Mouse (Mus musculus) kidney, adult 9 months (tissue): Measurements from ENCODE around the gene Galp.
A peak's percentile ranks its signal among the peaks of the same experiment; 100 is the strongest.

Experiments used
- DNase-seq: peaks from one replicate; pipeline ENCODE4 v3.0.0; 2022

Galp gene

DNA sequence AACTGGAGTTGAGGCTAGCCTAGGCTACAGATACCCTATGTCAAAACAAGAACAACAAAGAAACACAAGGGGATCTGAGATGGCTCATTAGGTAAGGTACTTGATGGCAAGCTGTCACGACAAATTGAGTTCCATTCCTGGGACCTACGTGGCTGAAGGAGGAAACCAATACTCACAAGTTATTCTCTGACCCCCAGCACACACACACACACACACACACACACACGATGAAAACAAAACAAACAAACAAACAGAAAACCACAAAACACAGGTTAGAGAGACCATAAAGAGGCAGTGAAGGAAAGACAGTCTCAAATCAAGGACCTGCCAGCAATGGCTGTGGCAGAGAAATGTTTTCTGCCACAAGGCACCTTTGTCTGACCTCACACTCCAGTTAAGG lies at the start of gene Galp:
Galp (plus strand) TSS at position 301 of the 400 bp plus-strand sequence.
- DNase-seq, result no peak

DNA sequence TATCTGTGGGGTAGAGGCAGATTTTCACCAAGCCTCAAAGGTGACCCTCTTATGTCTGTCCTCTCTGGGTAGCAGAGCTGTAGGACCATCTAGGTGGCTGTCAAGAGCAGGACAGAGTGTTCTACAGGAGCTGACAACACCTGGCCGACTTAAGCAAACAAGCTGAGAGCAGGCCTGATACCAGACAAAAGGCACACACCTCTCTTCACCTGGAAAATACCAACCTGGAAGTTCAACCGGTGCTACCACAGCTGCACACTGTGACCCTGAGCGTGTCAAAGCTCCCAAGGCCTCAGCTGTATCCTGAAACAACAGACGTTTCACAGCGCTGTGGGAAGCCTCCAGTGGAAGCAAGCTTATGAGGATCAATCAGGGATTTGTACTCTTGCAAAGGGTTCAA lies 49.2 kb upstream of the Galp start:
- no peak for DNase-seq

DNA sequence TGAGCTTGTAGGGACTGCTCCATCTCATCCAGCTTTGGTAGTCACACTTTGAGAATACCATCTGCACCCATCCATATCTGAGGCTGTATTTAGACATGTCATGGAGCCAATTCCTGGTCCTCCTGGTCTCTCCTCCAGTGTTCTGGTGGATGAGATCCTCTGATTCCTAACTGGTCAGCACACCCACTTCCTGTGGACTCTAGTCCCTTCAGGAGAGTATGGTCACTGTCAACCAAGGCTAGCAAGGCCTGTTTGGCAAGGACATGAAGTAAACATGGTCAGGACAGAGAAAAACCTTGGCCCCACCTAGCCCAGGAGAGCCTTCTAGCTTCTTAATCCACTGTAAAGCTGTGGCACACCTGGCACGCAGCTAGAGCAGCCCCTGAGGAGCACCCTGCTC lies 45.6 kb upstream of the Galp start:
- DNase-seq, result no peak

DNA sequence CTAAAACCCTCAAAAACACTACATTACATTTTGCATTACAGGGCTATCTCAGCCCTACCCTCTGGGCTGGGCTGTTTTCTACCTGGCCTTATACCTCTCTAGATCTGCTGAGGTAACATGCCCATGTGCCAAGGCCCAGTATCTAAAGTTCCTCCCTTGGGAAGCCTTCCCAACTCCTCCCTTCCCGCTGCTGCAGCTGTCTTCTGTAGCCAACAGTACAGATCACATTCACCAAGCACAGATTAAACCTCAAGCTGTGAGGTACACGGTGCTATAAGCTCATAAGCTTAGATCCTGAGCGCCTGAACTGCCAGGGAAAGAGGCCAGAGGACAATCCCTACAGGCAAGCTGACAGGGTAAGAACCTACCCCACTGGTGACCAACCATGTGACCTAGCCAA lies 44.9 kb upstream of the Galp start:
- no peak for DNase-seq

DNA sequence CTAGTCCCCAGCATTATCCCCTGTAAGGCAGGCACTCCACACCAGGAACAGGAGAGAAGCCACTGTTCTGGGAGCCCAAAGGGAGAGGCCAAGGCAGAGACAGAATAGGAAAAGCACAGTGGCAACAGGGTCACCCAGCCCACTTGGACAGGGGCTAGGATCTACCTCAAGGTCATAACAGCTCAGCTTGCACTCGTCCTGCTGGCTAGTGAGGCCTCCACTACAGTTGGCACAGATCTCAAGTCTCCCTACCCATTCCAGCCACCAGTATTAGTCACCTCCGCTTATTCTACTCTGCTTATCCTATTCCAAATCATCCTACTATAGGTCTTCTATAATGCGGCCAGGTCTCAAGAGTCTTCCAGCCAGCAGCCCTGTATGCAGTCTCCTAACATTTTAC lies 43.8 kb upstream of the Galp start:
- no peak for DNase-seq

DNA sequence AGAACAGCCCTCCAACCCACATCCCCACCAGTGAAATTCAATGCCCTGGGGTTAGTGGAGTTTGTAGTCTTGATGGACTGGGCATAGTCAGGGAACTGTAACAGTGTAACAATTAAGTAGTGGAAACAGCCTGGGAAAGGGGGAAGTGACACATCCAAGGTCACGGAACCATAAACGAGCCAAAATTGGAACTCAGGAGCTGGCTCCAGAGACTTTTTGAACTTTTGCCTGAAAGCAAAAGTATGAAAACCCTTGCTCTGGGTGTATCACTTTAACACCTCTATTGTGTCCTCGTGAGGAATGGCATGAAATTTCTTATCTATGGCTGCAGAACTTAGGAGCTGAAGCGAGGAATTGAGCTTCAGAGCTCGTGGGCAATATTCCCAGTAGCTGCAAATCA lies 42.7 kb upstream of the Galp start:
- peak; percentile 30 for DNase-seq

DNA sequence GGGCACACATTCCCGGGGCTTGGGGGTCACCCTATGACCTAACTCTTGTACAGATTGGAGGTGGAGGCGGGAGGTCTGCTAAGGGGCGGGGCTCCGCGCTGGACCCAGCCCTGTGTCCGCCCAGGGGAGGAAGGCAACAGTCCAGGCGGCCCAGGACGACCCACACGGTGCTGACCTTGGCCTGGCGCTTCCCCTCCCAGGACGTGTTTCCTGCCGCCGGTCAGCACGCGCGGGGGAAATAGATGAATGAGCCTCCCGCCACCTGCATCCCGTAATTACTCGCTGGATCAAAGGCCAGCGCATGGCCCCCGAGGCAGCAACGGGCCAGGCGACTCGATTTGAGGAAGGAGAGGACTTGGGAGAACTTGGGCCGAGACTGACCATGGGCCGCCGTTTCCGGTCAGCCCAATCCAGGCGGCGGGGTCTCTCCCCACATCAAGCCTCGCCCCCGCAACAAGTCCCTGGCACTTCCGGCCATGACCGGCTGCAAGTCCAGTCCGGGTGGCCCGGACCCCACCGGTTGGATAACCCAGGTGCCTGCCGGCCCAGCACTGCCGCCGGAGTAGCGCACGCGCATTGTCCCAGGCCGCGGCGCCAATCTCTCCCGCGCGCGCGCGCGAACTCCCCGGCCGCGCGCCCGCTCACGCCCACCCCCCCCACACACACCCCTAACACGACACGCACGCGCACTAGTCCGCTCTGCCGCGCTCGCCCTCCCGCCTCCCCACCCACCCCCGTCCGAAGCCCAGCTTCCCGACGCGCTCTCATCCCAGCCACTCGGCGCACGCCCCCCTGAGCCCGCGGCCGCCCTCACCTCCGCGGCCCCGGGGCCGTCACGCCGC lies 41.6 kb upstream of the Galp start:
- DNase-seq, result peak; percentile 94

DNA sequence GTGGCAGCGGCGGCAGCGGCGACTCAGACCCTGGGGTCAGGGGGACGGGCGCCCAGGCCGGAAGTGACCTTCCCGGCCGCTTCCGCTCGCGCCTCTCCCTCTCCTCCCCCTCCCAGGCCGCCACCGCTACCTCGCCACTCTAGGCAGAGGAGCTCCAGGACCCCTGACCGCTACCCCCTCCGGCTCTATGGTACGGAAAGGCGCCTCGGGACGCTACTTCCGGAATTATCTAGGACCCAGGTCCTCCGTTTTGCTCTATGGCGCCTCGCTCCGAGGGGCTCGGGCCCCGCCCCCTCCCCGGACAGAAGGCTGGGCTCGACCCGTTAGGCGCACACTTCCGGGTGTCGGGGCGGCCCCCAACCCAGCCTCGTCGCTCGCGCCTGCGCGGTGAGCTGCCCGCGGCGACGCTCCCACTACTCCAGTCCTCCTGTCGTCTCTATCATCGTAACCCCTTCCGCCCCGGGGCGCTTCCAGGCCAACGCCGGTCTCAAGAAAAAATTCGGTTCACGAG lies 40.9 kb upstream of the Galp start, which contains the start of gene Zfp787:
Zfp787 (minus strand) TSS at position 97 of the 511 bp plus-strand sequence.
- DNase-seq, result peak; percentile 97

DNA sequence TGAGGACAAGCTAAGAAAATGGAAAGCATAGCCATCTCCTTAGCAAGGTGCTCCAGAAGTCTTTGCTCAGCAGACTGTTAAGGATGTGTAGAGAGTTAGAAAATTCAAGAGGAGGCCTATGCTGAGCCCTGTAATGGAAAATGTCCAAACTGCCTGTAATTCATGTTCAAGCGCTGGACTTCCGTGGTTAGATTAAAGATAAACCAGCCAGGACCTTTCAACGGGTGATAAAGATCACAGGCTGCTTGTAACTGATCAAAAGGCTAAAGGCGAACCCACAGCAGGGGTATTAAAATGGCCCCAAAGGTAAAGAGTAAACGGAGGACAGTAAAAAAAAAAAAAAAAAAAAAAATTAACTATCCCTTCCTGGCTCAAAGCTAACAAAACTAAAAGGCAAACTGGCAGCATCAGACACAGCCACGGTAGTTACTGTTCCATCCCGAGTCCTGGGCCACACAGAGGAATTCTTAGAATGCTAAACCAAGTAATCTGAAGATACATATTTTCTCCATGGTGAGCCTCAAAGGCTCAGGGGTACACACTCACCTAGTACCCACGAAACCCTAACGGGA lies 39.9 kb upstream of the Galp start:
- DNase-seq, result peak; percentile 92

DNA sequence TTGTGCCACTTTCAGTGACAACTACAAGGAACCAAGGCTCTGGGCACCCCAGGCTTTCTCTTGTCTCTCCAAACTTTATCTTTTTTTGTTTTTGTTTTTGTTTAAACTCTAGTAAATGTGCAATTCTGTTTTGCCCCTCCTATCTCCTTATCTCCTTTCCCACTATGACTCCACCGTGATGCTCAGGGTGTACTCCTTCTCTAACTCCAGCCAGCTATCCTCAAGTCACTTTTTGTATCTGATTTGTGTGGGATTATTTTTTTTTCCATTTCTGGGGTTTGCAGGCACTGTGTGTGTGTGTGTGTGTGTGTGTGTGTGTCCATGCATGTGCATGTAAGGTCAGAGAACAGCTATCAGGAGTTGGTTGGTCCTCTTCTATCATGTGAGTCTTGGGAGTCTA lies 39.4 kb upstream of the Galp start:
- no peak for DNase-seq

DNA sequence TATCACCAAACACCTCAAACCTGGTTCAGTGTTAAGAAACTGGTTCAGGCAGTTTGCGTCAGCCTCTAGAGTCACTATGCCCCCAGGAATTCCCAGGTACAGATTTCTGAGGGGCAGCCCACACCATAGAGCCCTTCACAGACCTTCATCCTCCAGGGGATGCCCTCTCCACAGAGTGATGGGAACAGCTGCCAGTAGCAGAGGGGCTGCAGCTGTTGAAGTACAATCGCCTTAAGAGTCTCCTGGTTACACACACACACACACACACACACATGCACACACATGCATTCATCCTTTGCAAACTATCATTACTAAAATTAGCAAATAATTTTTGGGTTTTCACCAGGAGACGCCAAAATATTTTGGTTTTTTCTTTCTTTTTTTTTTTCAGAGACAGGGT lies 37.3 kb upstream of the Galp start:
- DNase-seq, result no peak

DNA sequence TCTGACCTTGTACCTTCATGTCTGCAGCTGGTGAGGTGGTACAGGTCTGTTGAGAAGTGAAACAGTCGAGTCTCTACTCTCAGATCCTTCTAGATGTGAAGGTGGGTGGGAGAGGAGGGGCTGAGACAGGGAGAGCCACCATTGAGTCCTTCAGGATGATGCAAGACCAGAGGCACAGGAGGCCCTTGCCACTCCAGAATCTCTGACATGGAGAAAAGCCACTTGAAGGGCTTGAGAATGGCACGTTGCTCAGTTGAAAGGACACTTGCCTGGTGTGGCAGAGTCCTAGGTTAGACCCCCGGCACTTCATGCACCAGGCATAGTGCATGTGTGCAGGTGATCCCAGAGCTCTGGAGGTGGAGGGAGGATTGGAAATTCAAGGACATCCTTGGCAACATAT lies 35.3 kb upstream of the Galp start:
- no peak for DNase-seq

DNA sequence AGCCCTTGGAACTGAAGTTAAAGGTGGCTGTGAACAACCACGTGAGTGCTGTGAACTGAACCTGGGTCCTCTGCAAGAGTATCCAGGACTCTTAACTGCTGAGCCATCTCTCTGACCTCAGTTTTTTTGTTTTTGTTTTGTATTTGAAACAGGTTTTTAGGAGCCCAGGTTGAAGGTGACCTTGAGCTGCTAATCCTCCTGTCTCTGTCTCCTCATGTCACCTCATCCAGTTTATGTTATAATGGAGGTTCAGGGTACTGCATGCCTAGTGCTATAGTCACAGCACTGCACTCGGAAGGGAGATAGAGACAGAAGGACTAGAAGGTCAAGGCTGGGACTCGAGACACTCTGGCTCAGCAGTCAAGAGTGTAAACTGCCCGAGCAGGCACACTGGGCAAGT lies 34.7 kb upstream of the Galp start:
- no peak for DNase-seq

DNA sequence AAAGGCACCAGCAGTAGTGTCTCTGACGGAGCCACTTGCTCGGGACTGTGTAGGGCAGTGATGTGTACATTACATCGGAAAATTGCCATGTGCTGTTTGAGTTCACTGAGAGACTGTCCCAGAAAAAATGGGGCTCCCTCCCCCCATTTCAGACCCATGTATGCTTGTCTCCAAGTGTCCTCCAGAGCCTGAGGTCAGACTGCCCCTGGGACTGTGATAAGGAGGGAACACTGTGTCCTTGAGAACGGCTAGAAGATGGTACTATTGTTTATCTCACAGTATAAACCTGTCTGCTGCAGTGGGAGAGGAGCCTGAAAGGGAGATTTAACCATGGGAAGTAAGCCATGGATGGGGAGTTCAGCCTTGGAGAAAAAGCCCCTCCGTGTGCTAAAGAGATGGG lies 32.2 kb upstream of the Galp start:
- no peak for DNase-seq

DNA sequence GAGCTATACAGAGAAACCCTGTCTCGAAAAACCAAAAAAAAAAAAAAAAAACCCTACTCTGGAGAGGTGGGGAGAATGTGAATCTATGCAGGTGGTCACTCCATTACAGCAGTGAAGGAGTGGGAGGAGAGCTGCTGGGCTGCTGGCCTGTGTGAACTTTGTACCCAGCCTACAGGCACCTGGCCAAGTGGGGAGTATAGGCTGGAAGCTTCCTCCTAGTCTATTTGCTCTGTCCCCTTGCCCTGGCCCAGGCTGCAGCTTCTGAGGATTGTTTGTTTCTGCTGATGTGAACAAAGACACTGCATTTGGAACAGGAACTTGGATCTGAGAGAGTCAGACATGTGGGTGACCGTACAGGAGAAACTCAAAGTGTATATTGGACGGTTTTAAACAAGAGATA lies 27.5 kb upstream of the Galp start:
- peak; percentile 92 for DNase-seq

DNA sequence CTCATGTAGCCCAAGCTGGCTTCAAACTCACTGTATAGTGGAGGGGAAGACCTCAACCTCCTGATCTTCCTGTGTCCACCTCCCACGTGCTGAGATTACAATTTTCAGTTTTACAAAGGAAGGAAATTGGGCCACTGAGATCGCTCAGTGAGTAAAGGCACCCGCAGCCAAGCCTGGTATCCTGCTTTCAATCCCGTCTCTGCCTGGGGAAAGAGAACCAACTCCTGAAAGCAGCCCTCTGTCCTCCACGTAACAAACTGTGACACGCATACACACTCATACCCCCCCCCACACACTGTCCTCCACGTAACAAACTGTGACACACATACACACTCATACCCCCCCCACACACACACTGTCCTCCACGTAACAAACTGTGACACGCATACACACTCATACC lies 26.5 kb upstream of the Galp start:
- DNase-seq, result no peak

DNA sequence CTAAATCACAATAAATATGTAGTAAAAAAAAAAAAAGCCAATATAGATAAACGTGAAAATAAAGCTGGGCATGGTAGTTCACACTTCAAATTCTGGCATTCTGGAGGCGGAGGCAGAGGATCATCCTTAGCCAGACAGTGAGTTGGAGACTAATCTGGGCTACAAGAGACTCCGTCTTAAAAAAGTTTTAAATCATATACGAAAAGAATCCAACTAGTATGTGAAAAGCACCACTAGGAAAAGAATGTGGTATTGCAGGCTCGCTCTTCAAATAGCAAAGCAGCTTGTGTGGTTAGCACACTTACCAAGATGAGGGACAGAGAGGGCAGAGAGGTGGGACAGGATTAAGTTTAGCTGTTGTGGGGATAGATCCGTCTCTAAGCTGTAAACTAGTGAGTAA lies 26.0 kb upstream of the Galp start:
- DNase-seq, result no peak

DNA sequence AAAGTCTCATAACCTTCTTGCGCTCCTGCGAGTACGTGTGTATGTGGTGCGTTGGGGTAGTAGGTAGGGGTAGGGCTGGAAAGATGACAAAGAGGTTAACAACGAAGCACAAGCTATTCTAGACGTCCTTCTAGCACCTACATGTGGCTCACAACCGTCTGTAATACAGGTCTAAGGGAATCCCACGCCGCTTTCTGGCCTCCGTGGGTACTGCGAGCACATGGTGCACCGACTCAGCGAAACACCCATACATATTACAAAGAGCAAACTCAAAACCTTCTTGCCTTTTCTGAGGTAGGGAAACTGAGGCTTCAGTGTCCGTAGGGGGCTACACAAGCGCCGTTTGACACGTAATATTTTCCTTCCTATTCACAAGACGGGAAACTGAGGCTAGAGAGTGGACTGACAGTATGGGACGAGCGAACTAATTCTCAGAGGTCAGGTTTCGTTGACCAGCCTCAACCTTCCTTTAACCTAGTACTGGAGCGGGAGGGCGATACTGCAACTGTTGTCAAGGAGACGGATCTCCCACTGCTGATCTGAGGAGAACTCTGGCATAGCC lies 25.4 kb upstream of the Galp start:
- peak; percentile 89 for DNase-seq

DNA sequence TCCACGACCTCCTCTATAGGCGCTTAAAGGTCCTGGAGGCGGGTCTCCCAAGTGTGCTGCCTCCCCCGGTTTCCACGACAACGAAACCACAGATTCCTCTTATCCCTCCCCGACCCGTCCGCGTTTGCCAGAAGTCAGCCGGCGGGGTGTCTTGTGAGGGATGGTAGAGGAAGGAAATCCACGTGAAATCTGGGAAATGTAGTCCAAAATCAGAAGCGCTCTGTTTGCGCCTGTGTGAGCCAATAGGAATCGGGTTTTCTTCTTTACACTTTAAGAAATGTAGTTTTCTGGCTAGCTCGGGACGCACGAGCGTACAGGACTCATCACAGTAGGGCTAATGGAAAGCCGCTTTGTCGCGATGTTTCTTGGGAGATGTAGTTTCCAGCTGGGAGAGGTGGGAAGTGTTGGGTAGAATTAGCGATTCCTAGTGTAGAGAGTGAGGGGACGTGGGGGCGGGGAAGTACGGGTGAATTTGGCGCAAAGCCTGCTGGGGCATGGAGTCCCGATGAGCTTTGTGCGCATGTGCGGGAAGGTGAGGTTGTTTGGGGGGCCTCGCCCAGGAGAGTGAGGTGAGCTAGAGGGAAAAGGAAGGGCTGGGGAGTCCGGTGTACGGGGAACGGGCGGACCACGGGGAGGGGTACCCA lies 24.8 kb upstream of the Galp start, which contains the start of gene Zfp444:
Zfp444 (plus strand) TSS at position 221 of the 644 bp plus-strand sequence.
- DNase-seq, result peak; percentile 99

DNA sequence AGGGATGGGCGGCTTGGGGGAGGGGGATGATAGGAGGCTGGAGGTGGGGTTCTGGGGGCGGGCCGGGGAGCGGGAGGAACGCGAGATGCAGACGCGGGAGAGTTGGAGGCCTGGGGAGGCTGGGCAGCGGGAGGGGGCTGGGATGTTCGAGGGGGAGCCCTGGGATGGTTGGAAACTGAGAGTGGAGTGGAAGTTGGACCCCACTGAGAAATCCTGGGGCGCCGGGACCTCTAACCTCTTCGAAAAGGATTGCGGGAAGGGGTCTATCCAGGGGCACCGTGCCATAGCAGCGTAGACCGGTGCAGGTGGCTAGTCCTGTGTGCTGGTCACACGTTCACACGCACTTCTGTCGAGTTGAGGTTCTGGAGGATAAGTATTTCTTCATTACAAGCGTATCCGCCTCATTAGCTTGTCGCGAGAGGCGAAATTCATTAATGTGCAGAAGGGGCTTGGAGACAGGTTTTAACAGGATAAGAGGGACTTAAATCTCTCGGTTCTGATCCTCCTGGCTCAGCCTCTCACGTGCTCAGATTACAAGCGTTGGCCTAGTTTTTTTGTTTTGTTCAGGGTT lies 24.1 kb upstream of the Galp start:
- DNase-seq, result no peak

DNA sequence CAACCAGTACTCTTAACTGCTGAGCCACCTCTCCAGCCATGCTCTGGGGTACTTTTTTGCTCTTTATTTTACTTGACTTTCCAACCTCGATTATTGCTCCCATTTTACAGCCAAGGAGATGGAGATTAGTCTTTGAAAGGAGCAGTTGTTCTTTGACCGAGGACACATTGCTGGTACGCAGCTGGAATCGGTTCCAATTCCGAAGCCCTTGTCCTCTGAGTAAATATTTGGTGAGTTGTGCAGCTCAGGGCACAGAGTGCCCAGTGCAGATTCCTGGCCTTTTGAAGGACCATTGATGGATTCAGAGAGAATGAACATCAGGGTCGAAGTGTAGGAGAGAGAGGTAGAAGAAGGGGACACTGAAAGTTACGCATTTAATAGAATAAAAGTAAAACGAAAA lies 23.0 kb upstream of the Galp start:
- DNase-seq, result peak; percentile 87

DNA sequence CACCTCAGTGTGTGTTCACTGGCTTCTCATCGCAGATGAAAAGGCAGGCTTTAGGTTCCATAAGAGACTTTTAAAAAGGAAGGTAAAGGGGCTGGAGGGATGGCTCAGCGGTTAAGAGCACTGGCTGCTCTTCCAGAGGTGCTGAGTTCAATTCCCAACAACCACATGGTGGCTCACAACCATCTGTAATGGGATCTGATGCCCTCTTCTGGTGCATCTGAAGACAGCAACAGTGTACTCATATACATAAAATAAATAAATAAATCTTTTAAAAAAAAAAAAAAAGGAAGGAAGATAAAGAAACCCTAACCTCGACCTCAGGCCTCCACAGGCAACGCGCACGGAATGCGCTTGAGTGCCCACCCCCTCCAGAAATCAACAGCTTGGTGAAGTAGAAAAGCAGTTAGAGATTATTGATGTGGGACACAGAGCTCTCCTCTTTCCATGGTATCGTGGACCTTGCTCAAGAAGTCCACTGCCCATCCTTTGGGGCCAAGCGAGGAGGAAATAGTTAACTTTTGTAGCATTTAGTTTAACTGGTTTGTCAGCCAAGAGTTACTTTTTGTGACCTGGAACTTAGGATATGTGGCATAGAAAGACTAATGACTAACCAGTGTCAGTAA lies 22.4 kb upstream of the Galp start:
- DNase-seq, result peak; percentile 90

DNA sequence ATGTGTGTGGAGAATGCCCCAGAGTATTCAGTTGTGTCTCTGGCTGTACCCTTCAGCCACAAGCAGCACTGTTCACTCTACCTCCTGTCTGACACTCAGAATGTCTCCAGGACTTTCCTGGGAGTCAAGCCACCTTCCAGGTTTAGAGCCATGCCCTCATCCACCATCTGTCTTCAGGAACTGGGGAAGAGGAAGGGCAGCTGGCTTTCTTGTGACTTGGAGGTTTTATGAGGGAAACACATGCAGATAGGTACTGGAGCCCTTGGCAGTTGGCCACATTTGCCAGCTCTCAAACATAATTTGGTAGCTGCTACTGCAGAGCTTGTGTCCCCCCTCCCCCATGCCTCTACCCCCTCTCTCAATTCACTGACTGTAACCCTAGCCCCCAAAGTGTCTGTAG lies 17.9 kb upstream of the Galp start:
- DNase-seq, result no peak
